Comparison of ENCODE assay signal across 25 mouse cellular contexts in genomic region chr8:11182148-11182484, GRCm38 (mm10).
DNase-seq lines count a peak whose midpoint lies in the region; ATAC-seq and TF ChIP-seq lines count a peak whose summit lies in the region.
"Had no signal": no experiment of that assay in that cellular context is flagged by ENCODE, and none has a peak within 500 bp of the region (broad histone marks: within the 10 kb centered on the region; RNA-seq: fewer than 3 reads in every experiment).

No protein-coding gene starts in this region.

- peaks cover 28% of the 10 kb centered on the region for H3K27me3 ChIP-seq in forebrain, embryonic 10.5 days (ENCODE audit: poor library complexity, severe bottlenecking)
- H3K27me3 ChIP-seq in forebrain, postnatal 0 days (ENCODE audit: insufficient read depth, low read length): no peaks in the 10 kb centered on the region
- no peaks in the 10 kb centered on the region for H3K27me3 ChIP-seq in heart, embryonic 14.5 days (ENCODE audit: control insufficient read depth, insufficient read depth, low read length)
- 0 out of 2 replicates have a peak, but pooled peaks cover 2% of the 10 kb centered on the region for H3K27me3 ChIP-seq in kidney, embryonic 16.5 days (ENCODE audit: insufficient read depth, low read length)
- no peaks in the 10 kb centered on the region for H3K27me3 ChIP-seq in Patski
- H3K27me3 ChIP-seq: embryonic facial prominence, embryonic 12.5 days had no signal

- POLR2A ChIA-PET in Patski (lab: Charles Lee): no interaction called here

- H3K9ac ChIP-seq in forebrain, postnatal 0 days: no peak overlapping the region
- no peak overlapping the region; the same call in 1 of the 2 replicates for H3K9ac ChIP-seq in heart, embryonic 14.5 days (ENCODE audit: low read length)
- no peak overlapping the region for H3K9ac ChIP-seq in kidney, embryonic 16.5 days (replicated peaks; ENCODE audit: low read length)
- H3K9ac ChIP-seq: embryonic facial prominence, embryonic 12.5 days; forebrain, embryonic 12.5 days; hindbrain, embryonic 12.5 days; liver, postnatal 0 days; neural tube, embryonic 13.5 days had no signal

- ATAC-seq in forebrain, postnatal 0 days: no peak
- no peak for ATAC-seq in heart, embryonic 14.5 days (ENCODE audit: insufficient number of reproducible peaks, insufficient read depth, low FRiP score, low read depth)
- ATAC-seq in kidney, embryonic 16.5 days (ENCODE audit: low FRiP score, low TSS enrichment): peak; percentile 56
- ATAC-seq in Patski: peak; percentile 18
- ATAC-seq: liver, postnatal 0 days; midbrain, embryonic 16.5 days had no signal

- peaks cover 26% of the 10 kb centered on the region for H3K4me1 ChIP-seq in forebrain, embryonic 10.5 days
- H3K4me1 ChIP-seq in forebrain, postnatal 0 days (ENCODE audit: insufficient read depth): no peaks in the 10 kb centered on the region
- peaks cover 50 to 66% of the 10 kb centered on the region in 2 experiments for H3K4me1 ChIP-seq in heart, embryonic 14.5 days (ENCODE audit: control insufficient read depth in 2 of 2, insufficient read depth in 2 of 2, low read length in 2 of 2)
- peaks cover 13% of the 10 kb centered on the region for H3K4me1 ChIP-seq in kidney, embryonic 16.5 days (ENCODE audit: insufficient read depth, low read length)

- CTCF ChIA-PET in Patski (lab: Charles Lee): interaction anchor here (1.4 kb wide), 1 partner anchor 11 kb away, joined by 3 read pairs; no protein-coding TSS in a partner anchor

- 0 out of 2 replicates have a peak overlapping the region, but pooled peaks have one; percentile 36 for H3K27ac ChIP-seq in forebrain, embryonic 10.5 days
- no peak overlapping the region for H3K27ac ChIP-seq in forebrain, postnatal 0 days (ENCODE audit: low read depth, low read length)
- H3K27ac ChIP-seq in heart, embryonic 14.5 days (replicated peaks in 1 of 2; ENCODE audit: control insufficient read depth in 1 of 2, insufficient read depth in 1 of 2, low read depth in 2 of 2, low read length in 2 of 2): peak overlapping the region; percentile 93 to 99
- H3K27ac ChIP-seq in kidney, embryonic 16.5 days (ENCODE audit: low read length): no peak overlapping the region
- H3K27ac ChIP-seq: embryonic facial prominence, embryonic 12.5 days; forebrain, embryonic 12.5 days; hindbrain, embryonic 12.5 days; macrophage; midbrain, embryonic 10.5 days; neural tube, embryonic 13.5 days had no signal

- no peak overlapping the region for H3K4me2 ChIP-seq in forebrain, postnatal 0 days (ENCODE audit: low read depth)
- no peak overlapping the region for H3K4me2 ChIP-seq in heart, embryonic 14.5 days (ENCODE audit: low read length)
- H3K4me2 ChIP-seq in kidney, embryonic 16.5 days (replicated peaks; ENCODE audit: low read depth, low read length): no peak overlapping the region
- H3K4me2 ChIP-seq: embryonic facial prominence, embryonic 12.5 days; forebrain, embryonic 12.5 days; hindbrain, embryonic 12.5 days; neural tube, embryonic 13.5 days had no signal

- no peak overlapping the region for H3K4me3 ChIP-seq in forebrain, embryonic 10.5 days
- no peak overlapping the region for H3K4me3 ChIP-seq in forebrain, postnatal 0 days (ENCODE audit: low read depth, low read length)
- no peak overlapping the region for H3K4me3 ChIP-seq in heart, embryonic 14.5 days (ENCODE audit: control insufficient read depth in 1 of 2, insufficient read depth in 1 of 2, low read depth in 1 of 2, low read length in 2 of 2)
- H3K4me3 ChIP-seq in kidney, embryonic 16.5 days (ENCODE audit: low read length): no peak overlapping the region
- H3K4me3 ChIP-seq: embryonic facial prominence, embryonic 12.5 days; forebrain, embryonic 12.5 days; hindbrain, embryonic 12.5 days; midbrain, embryonic 10.5 days; myocyte; neural tube, embryonic 13.5 days had no signal

- H3K9me3 ChIP-seq in forebrain, embryonic 10.5 days: no peaks in the 10 kb centered on the region
- no peaks in the 10 kb centered on the region for H3K9me3 ChIP-seq in forebrain, postnatal 0 days (ENCODE audit: low read length)
- no peaks in the 10 kb centered on the region for H3K9me3 ChIP-seq in heart, embryonic 14.5 days (ENCODE audit: control insufficient read depth, low read length)
- H3K9me3 ChIP-seq in kidney, embryonic 16.5 days (ENCODE audit: low read length): no peaks in the 10 kb centered on the region
- H3K9me3 ChIP-seq: embryonic facial prominence, embryonic 12.5 days; forebrain, embryonic 12.5 days; hindbrain, embryonic 12.5 days; midbrain, embryonic 10.5 days; neural tube, embryonic 13.5 days had no signal

- no peak for DNase-seq in forebrain, embryonic 10.5 days (ENCODE audit: extremely low spot score, low spot score)
- no peak for DNase-seq in forebrain, postnatal 0 days
- no peak for DNase-seq in heart, postnatal 4 days
- no peak for DNase-seq in kidney, adult 9 months
- no peak for DNase-seq in Patski (ENCODE audit: low read depth, low spot score)
- no peak for DNase-seq in thymus, postnatal 0 days (ENCODE audit: low spot score)
- DNase-seq: adrenal gland, adult 8-10 months; cerebellum, adult 11-12 months; cerebellum, postnatal 10 days; layer of hippocampus, postnatal 36 days; liver, postnatal 0 days; retina, postnatal 1 day; right cerebral cortex, postnatal 25 days; spleen, adult 18-20 months; thymus, postnatal 14 days had no signal

- H3K36me3 ChIP-seq in forebrain, embryonic 10.5 days (replicated peaks): no peaks in the 10 kb centered on the region
- no peaks in the 10 kb centered on the region for H3K36me3 ChIP-seq in forebrain, postnatal 0 days (ENCODE audit: insufficient read depth)
- no peaks in the 10 kb centered on the region for H3K36me3 ChIP-seq in heart, embryonic 14.5 days (ENCODE audit: control insufficient read depth, insufficient read depth, low read length)
- H3K36me3 ChIP-seq in kidney, embryonic 16.5 days (ENCODE audit: insufficient read depth, low read length): no peaks in the 10 kb centered on the region
- H3K36me3 ChIP-seq: embryonic facial prominence, embryonic 12.5 days; forebrain, embryonic 12.5 days; hindbrain, embryonic 12.5 days; midbrain, embryonic 10.5 days; neural tube, embryonic 13.5 days had no signal

- 73% methylated on average over 4 of the region's 4 CpGs for WGBS in forebrain, embryonic 10.5 days
- WGBS in forebrain, postnatal 0 days: 60% methylated on average over 4 of the region's 4 CpGs
- 47% methylated on average over 4 of the region's 4 CpGs for WGBS in heart, embryonic 14.5 days
- 31% methylated on average over 4 of the region's 4 CpGs for WGBS in kidney, embryonic 16.5 days

- in situ Hi-C loops in Patski (cut with MboI; ENCODE audit: low pct_unique_long_range_greater_than_20kb): loop anchor here (25.0 kb wide), 1 partner anchor 320 kb away; no protein-coding TSS in a partner anchor

- TF ChIP-seq CTCF in forebrain, postnatal 0 days (IDR thresholded peaks at IDR 0.05; ENCODE audit: low read depth): no peak
- TF ChIP-seq CTCF in Patski (IDR thresholded peaks at IDR 0.05): no peak

Comparison
In these comparisons a context has a peak if more than half of its experiments do, and no peak if none do; other contexts are left out.
1. H3K27ac ChIP-seq: peak in forebrain, embryonic 10.5 days (single experiment) and heart, embryonic 14.5 days (2 of 2); none in forebrain, postnatal 0 days (single experiment) and kidney, embryonic 16.5 days (single experiment).
2. ATAC-seq: peak in kidney, embryonic 16.5 days (single experiment) and Patski (single experiment); none in forebrain, postnatal 0 days (single experiment) and heart, embryonic 14.5 days (single experiment).